Mouse (Mus musculus) MEL (cell line): ENCODE measurements around the gene Hoxd1. TPM values are rescaled to one million over a fixed set of nuclear protein-coding genes. Genes with fewer than 3 reads are reported as not detected.

Source experiments
- DNase-seq: peaks from one replicate; pipeline ENCODE4 v3.0.0; 2011; ENCODE audit warnings: low read depth, low spot score
- H3K27ac ChIP-seq: 2 replicates; pipeline ENCODE4 v1.5.1; 2012; ENCODE audit warnings: low read depth, mild to moderate bottlenecking, control low read depth, low read length, moderate library complexity; ENCODE audit not compliant: control insufficient read depth
- H3K27me3 ChIP-seq, 2 experiments: fragments of 150-350 bp in 1 of 2; sonication (generic) in 1 of 2; 2 replicates each; pipeline ENCODE4 v1.6.1; 2012; ENCODE audit warnings: low read length in 2 of 2, mild to moderate bottlenecking in 2 of 2, improper control_type of control experiment in 1 of 2, moderate library complexity in 1 of 2; ENCODE audit not compliant: insufficient read depth in 2 of 2, control insufficient read depth in 1 of 2
- H3K36me3 ChIP-seq, 2 experiments: 2 replicates each; pipeline ENCODE4 v1.6.1; 2012 to 2014; ENCODE audit warnings: low read length in 2 of 2, improper control_type of control experiment in 1 of 2, inconsistent platforms in 1 of 2, mild to moderate bottlenecking in 1 of 2; ENCODE audit not compliant: insufficient read depth in 2 of 2, control insufficient read depth in 1 of 2
- H3K4me1 ChIP-seq, 2 experiments: fragments of 150-350 bp in 1 of 2; sonication (generic) in 1 of 2; 2 replicates each; pipeline ENCODE4 v1.6.1; 2012; ENCODE audit warnings: low read length in 2 of 2, improper control_type of control experiment in 1 of 2, mild to moderate bottlenecking in 1 of 2; ENCODE audit not compliant: insufficient read depth in 2 of 2, control insufficient read depth in 1 of 2
- H3K4me3 ChIP-seq, 2 experiments: fragments of 150-350 bp in 1 of 2; sonication (generic) in 1 of 2; 2 replicates each; pipeline ENCODE4 v1.5.1; 2012; ENCODE audit warnings: low read depth in 2 of 2, low read length in 2 of 2, mild to moderate bottlenecking in 2 of 2, moderate library complexity in 2 of 2, control low read depth in 1 of 2, improper control_type of control experiment in 1 of 2; ENCODE audit not compliant: control insufficient read depth in 1 of 2, insufficient read depth in 1 of 2
- H3K79me2 ChIP-seq: 2 replicates; pipeline ENCODE4 v1.6.1; 2012; ENCODE audit warnings: mild to moderate bottlenecking, low read length, moderate library complexity; ENCODE audit not compliant: control insufficient read depth, poor library complexity, insufficient read depth
- H3K9ac ChIP-seq: 2 replicates; pipeline ENCODE4 v1.6.1; 2012; ENCODE audit warnings: low read depth, mild to moderate bottlenecking, control low read depth, low read length, moderate library complexity; ENCODE audit not compliant: control insufficient read depth, poor library complexity, severe bottlenecking
- H3K9me3 ChIP-seq: fragments of 150-350 bp; sonication (generic); replicated peaks from 2 replicates; pipeline ENCODE4 v1.6.1; 2012; ENCODE audit warnings: mild to moderate bottlenecking, low read length, improper control_type of control experiment, moderate library complexity; ENCODE audit not compliant: insufficient read depth
- BHLHE40 ChIP-seq: IDR thresholded peaks from 2 replicates; pipeline ENCODE4 v1.6.1; 2012; ENCODE audit warnings: low read depth, mild to moderate bottlenecking, inconsistent platforms, low read length, improper control_type of control experiment, borderline replicate concordance
- CHD2 ChIP-seq: IDR thresholded peaks from 2 replicates; pipeline ENCODE4 v1.6.1; 2011; ENCODE audit warnings: low read length, improper control_type of control experiment
- CTCF ChIP-seq, 3 experiments: IDR thresholded peaks in 2 of 3; conservative IDR thresholded peaks in 1 of 3; 2 replicates each; pipeline ENCODE4 v1.5.1; 2011 to 2012; ENCODE audit warnings: low read length in 3 of 3, low read depth in 2 of 3, mild to moderate bottlenecking in 2 of 3, improper control_type of control experiment in 1 of 3, inconsistent platforms in 1 of 3, mixed read lengths in 1 of 3, moderate library complexity in 1 of 3; ENCODE audit not compliant: control insufficient read depth in 1 of 3, insufficient read depth in 1 of 3, poor library complexity in 1 of 3, severe bottlenecking in 1 of 3
- E2F4 ChIP-seq: IDR thresholded peaks from 2 replicates; pipeline ENCODE4 v1.6.1; 2011; ENCODE audit warnings: low read depth, low read length, improper control_type of control experiment, borderline replicate concordance
- ELF1 ChIP-seq: IDR thresholded peaks from 2 replicates; pipeline ENCODE4 v1.6.1; 2014; ENCODE audit warnings: low read depth, mild to moderate bottlenecking, inconsistent platforms, low read length, improper control_type of control experiment, moderate library complexity
- ETS1 ChIP-seq: IDR thresholded peaks from 2 replicates; pipeline ENCODE4 v1.6.1; 2012; ENCODE audit warnings: low read depth, mild to moderate bottlenecking, inconsistent platforms, low read length, improper control_type of control experiment, moderate library complexity
- GABPA ChIP-seq: IDR thresholded peaks from 2 replicates; pipeline ENCODE4 v1.6.1; 2012; ENCODE audit warnings: low read depth, mild to moderate bottlenecking, inconsistent platforms, low read length, improper control_type of control experiment, moderate library complexity
- KAT2A ChIP-seq: conservative IDR thresholded peaks from 2 replicates; pipeline ENCODE4 v1.6.1; 2012; ENCODE audit warnings: low read depth, low read length, improper control_type of control experiment, inconsistent platforms
- MAZ ChIP-seq: IDR thresholded peaks from 2 replicates; pipeline ENCODE4 v1.6.1; 2012; ENCODE audit warnings: low read depth, mild to moderate bottlenecking, inconsistent platforms, low read length, improper control_type of control experiment
- MEF2A ChIP-seq: IDR thresholded peaks from 2 replicates; pipeline ENCODE4 v1.6.1; 2014; ENCODE audit warnings: low read depth, mild to moderate bottlenecking, inconsistent platforms, low read length, improper control_type of control experiment; ENCODE audit not compliant: poor library complexity, insufficient replicate concordance, severe bottlenecking; ENCODE audit errors: extremely low read depth
- MXI1 ChIP-seq: IDR thresholded peaks from 2 replicates; pipeline ENCODE4 v1.6.1; 2011; ENCODE audit warnings: mild to moderate bottlenecking, low read depth, low read length, improper control_type of control experiment
- MYB ChIP-seq: IDR thresholded peaks from 2 replicates; pipeline ENCODE4 v1.6.1; 2011; ENCODE audit warnings: mild to moderate bottlenecking, low read depth, low read length, improper control_type of control experiment
- NELFE ChIP-seq: IDR thresholded peaks from 2 replicates; pipeline ENCODE4 v1.6.1; 2011; ENCODE audit warnings: low read depth, low read length, improper control_type of control experiment
- POLR2A ChIP-seq, 2 experiments: IDR thresholded peaks; 2 replicates each; pipeline ENCODE4 v1.6.1; 2011 to 2012; ENCODE audit warnings: low read length in 2 of 2, mild to moderate bottlenecking in 2 of 2, control low read depth in 1 of 2, improper control_type of control experiment in 1 of 2, low read depth in 1 of 2, moderate library complexity in 1 of 2; ENCODE audit not compliant: control insufficient read depth in 1 of 2, insufficient read depth in 1 of 2, poor library complexity in 1 of 2
- POLR2AphosphoS5 ChIP-seq: IDR thresholded peaks from 2 replicates; pipeline ENCODE4 v1.6.1; 2012; ENCODE audit warnings: low read depth, borderline replicate concordance, mild to moderate bottlenecking, inconsistent platforms, low read length, moderate library complexity, mixed read lengths
- RAD21 ChIP-seq: IDR thresholded peaks from 2 replicates; pipeline ENCODE4 v1.6.1; 2011; ENCODE audit warnings: mild to moderate bottlenecking, low read depth, low read length, improper control_type of control experiment
- SIN3A ChIP-seq: IDR thresholded peaks from 2 replicates; pipeline ENCODE4 v1.6.1; 2012; ENCODE audit warnings: low read length, improper control_type of control experiment, inconsistent platforms
- SMC3 ChIP-seq: IDR thresholded peaks from 2 replicates; pipeline ENCODE4 v1.6.1; 2011; ENCODE audit warnings: low read depth, low read length, improper control_type of control experiment
- TAL1 ChIP-seq: IDR thresholded peaks from 2 replicates; pipeline ENCODE4 v1.6.1; 2012; ENCODE audit warnings: mild to moderate bottlenecking, inconsistent platforms, low read length, moderate library complexity, mixed read lengths
- TBP ChIP-seq: IDR thresholded peaks from 2 replicates; pipeline ENCODE4 v1.8.0; 2011; ENCODE audit warnings: low read depth, low read length, improper control_type of control experiment
- UBTF ChIP-seq: IDR thresholded peaks from 2 replicates; pipeline ENCODE4 v1.6.1; 2012; ENCODE audit warnings: low read depth, mild to moderate bottlenecking, inconsistent platforms, low read length, improper control_type of control experiment, moderate library complexity, borderline replicate concordance; ENCODE audit not compliant: insufficient read depth
- USF1 ChIP-seq: IDR thresholded peaks from 2 replicates; pipeline ENCODE4 v1.6.1; 2014; ENCODE audit warnings: low read depth, mild to moderate bottlenecking, inconsistent platforms, low read length, improper control_type of control experiment, moderate library complexity
- USF2 ChIP-seq, 2 experiments: IDR thresholded peaks; 2 replicates each; pipeline ENCODE4 v1.6.1; 2011 to 2012; ENCODE audit warnings: improper control_type of control experiment in 2 of 2, low read length in 2 of 2, borderline replicate concordance in 1 of 2, inconsistent platforms in 1 of 2, low read depth in 1 of 2, mild to moderate bottlenecking in 1 of 2; ENCODE audit not compliant: insufficient read depth in 1 of 2
- ZC3H11A ChIP-seq: IDR thresholded peaks from 2 replicates; pipeline ENCODE4 v1.6.1; 2012; ENCODE audit warnings: low read depth, mild to moderate bottlenecking, inconsistent platforms, low read length, improper control_type of control experiment
- ZKSCAN1 ChIP-seq: IDR thresholded peaks from 2 replicates; pipeline ENCODE4 v1.6.1; 2012; ENCODE audit warnings: low read depth, mild to moderate bottlenecking, inconsistent platforms, low read length, improper control_type of control experiment, moderate library complexity
- ZMIZ1 ChIP-seq: IDR thresholded peaks from 2 replicates; pipeline ENCODE4 v1.6.1; 2012; ENCODE audit warnings: low read depth, mild to moderate bottlenecking, inconsistent platforms, low read length, improper control_type of control experiment, moderate library complexity
- ZNF384 ChIP-seq: IDR thresholded peaks from 2 replicates; pipeline ENCODE4 v1.6.1; 2012; ENCODE audit warnings: low read depth, mild to moderate bottlenecking, inconsistent platforms, low read length, improper control_type of control experiment
- polyA plus RNA-seq, 2 experiments: library from polyadenylated mRNA; stranded (reverse) in 1 of 2; unstranded in 1 of 2; fragments of >175 nt in 1 of 2; fragments of >200 nt in 1 of 2; gene quantifications; 2 replicates each; pipeline versions ENCODE4 v1.2.1 to v1.2.4; 2012; ENCODE audit warnings: low replicate concordance in 2 of 2, low read depth in 1 of 2; ENCODE audit not compliant: insufficient read length in 2 of 2, insufficient read depth in 1 of 2, missing spikeins in 1 of 2
- total RNA-seq: library from RNA; depleted of rRNA; stranded (reverse); fragments of 300-350 nt; gene quantifications from 2 replicates; pipeline ENCODE4 v1.2.3, GENCODE M21; 2012

Hoxd1 gene
- total and polyA plus RNA-seq, 3 experiments, result not detected

DNA sequence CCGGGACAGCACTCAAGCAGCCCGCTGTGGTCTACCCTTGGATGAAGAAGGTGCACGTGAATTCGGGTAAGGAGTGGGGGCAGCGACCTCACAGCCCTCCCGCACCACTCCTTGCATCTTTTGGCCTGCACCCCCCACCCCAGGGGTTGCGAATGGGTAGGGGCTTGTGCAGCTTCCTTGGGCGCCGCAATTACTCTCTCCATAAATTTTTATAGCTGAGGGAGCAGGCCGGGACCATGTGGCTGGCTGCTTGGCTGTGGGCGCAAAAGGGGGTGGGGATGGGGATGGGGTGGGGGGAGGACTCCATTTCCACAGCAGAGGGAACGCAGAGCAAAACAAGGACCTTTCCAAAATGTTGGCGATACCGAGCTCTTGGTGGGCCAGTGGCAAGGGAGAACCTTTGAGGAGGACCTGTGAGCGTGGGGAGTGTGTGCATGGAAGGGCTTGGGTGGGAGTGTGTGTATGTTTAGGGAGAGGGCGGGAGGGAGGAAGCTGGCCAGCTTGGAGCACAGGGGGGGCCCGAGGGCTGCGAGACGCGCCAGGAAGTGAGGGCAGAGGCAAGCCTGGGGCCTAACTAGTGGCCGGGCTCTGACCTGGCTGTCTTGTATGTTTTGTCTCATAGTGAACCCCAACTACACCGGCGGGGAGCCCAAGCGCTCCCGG lies 35.0 kb upstream of the Hoxd1 start:
- TF ChIP-seq TBP (no peak), ZC3H11A (no peak), MEF2A (no peak), E2F4 (no peak), POLR2A (IDR thresholded peaks at IDR 0.05; ENCODE audit: control insufficient read depth in 1 of 2, insufficient read depth in 1 of 2, low read depth in 1 of 2, low read length in 2 of 2, poor library complexity in 1 of 2) (no peak), KAT2A (no peak), SIN3A (no peak), USF1 (no peak), ZMIZ1 (no peak), ZKSCAN1 (no peak), UBTF (no peak), MYB (no peak), USF2 (IDR thresholded peaks at IDR 0.05; ENCODE audit: borderline replicate concordance in 1 of 2, insufficient read depth in 1 of 2, low read depth in 1 of 2, low read length in 2 of 2) (no peak), MXI1 (no peak), MAZ (no peak)
- no peak overlapping the region for H3K9ac ChIP-seq
- DNase-seq, result no peak
- peaks cover 0 to 2% of the 10 kb centered on the region in 2 experiments; a peak in 3 of 4 replicates for H3K27me3 ChIP-seq
- no peaks in the 10 kb centered on the region for H3K79me2 ChIP-seq
- no peaks in the 10 kb centered on the region for H3K9me3 ChIP-seq
- H3K4me3 ChIP-seq, result no peak overlapping the region
- no peaks in the 10 kb centered on the region for H3K36me3 ChIP-seq
- no peak overlapping the region for H3K27ac ChIP-seq
- no peaks in the 10 kb centered on the region for H3K4me1 ChIP-seq

DNA sequence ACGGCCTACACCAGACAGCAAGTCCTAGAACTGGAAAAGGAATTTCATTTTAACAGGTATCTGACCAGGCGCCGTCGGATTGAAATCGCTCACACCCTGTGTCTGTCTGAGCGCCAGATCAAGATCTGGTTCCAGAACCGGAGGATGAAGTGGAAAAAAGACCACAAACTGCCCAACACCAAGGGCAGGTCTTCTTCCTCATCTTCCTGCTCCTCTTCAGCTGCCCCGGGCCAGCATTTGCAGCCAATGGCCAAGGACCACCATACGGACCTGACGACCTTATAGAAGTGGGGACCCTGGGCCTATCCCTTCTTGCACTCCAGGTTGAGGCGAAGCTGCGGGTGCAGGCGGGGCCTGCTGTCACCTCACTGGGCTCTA lies 34.5 kb upstream of the Hoxd1 start:
- H3K4me3 ChIP-seq, result no peak overlapping the region
- H3K9ac ChIP-seq, result no peak overlapping the region
- H3K9me3 ChIP-seq, result no peaks in the 10 kb centered on the region
- H3K79me2 ChIP-seq, result no peaks in the 10 kb centered on the region
- DNase-seq, result no peak
- H3K36me3 ChIP-seq, result no peaks in the 10 kb centered on the region
- TF ChIP-seq NELFE (no peak), GABPA (no peak), POLR2AphosphoS5 (no peak), ETS1 (no peak), MXI1 (no peak), USF2 (IDR thresholded peaks at IDR 0.05; ENCODE audit: borderline replicate concordance in 1 of 2, insufficient read depth in 1 of 2, low read depth in 1 of 2, low read length in 2 of 2) (no peak), RAD21 (no peak), BHLHE40 (no peak), UBTF (no peak), CTCF (IDR thresholded peaks at IDR 0.05 in 2 of 3, conservative IDR thresholded peaks at IDR 0.05 in 1 of 3; ENCODE audit: control insufficient read depth in 1 of 3, insufficient read depth in 1 of 3, low read depth in 2 of 3, low read length in 3 of 3, poor library complexity in 1 of 3, severe bottlenecking in 1 of 3) (no peak), ELF1 (no peak), SMC3 (no peak), CHD2 (no peak), TAL1 (no peak), ZMIZ1 (no peak), ZNF384 (no peak), MYB (no peak)
- H3K27me3 ChIP-seq, result peaks cover 0 to 2% of the 10 kb centered on the region in 2 experiments; a peak in 3 of 4 replicates
- H3K27ac ChIP-seq, result no peak overlapping the region
- H3K4me1 ChIP-seq, result no peaks in the 10 kb centered on the region
